Mouse (Mus musculus): ENCODE results near the gene Igf2r.

DNA sequence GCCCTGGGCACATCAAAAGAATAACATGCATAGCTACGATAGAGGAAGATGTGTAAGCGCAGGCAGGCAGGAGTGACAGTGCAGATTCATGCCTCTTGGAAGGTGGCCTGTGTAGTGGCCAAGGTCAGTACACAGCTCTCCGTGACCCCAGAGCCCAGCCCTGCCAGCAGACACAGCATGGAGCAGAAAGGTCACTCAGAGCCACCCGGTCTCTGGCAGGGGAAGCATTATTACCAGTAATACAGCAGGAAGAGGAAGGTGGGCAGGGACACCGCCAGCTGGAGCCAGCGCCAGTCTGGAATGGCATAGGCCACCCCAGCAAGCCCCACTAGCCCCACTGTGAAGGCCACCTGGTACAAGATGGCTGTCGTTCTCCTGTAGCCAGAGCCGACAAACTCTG, 105.3 kb downstream of the Igf2r start:
- no peak for TF ChIP-seq CTCF (IDR thresholded peaks at IDR 0.05; ENCODE audit: low read depth, low read length)
- TF ChIP-seq GATA1 (IDR thresholded peaks at IDR 0.05; ENCODE audit: borderline replicate concordance, low read length) = no peak
- TF ChIP-seq POLR2AphosphoS5 (IDR thresholded peaks at IDR 0.05; ENCODE audit: insufficient replicate concordance, low read depth, low read length) = no peak
- TF ChIP-seq TAL1 (conservative IDR thresholded peaks at IDR 0.05; ENCODE audit: low read depth, low read length) = no peak

All from G1E (cell line).